In genomic region chr12:102703111-102703412, GRCm38 (mm10) we compare ENCODE assay signal across 9 mouse cellular contexts. TPM values are rescaled to one million over a fixed set of nuclear protein-coding genes. Genes with fewer than 3 reads are reported as not detected.
DNase-seq lines count a peak whose midpoint lies in the region; ATAC-seq and TF ChIP-seq lines count a peak whose summit lies in the region.
"Had no signal": no experiment of that assay in that cellular context is flagged by ENCODE, and none has a peak within 500 bp of the region (broad histone marks: within the 10 kb centered on the region; RNA-seq: fewer than 3 reads in every experiment).

No protein-coding gene starts in this region.

- peak overlapping the region; percentile 97 for H3K4me2 ChIP-seq in kidney, embryonic 15.5 days
- peak overlapping the region; percentile 96 for H3K4me2 ChIP-seq in embryonic facial prominence, embryonic 15.5 days (replicated peaks)
- peak overlapping the region; percentile 93 for H3K4me2 ChIP-seq in intestine, postnatal 0 days (replicated peaks; ENCODE audit: low read depth)
- peak overlapping the region; percentile 89 for H3K4me2 ChIP-seq in midbrain, embryonic 13.5 days (replicated peaks)

- H3K9ac ChIP-seq in kidney, embryonic 15.5 days, result peak overlapping the region; percentile 76; the same call in 1 of the 2 replicates
- H3K9ac ChIP-seq in embryonic facial prominence, embryonic 15.5 days, result no peak overlapping the region
- H3K9ac ChIP-seq in intestine, postnatal 0 days (ENCODE audit: low read depth, low read length), result peak overlapping the region; percentile 93
- peak overlapping the region; percentile 40 for H3K9ac ChIP-seq in midbrain, embryonic 13.5 days (replicated peaks)

- H3K9me3 ChIP-seq in kidney, embryonic 15.5 days (replicated peaks), result no peaks in the 10 kb centered on the region
- no peaks in the 10 kb centered on the region for H3K9me3 ChIP-seq in embryonic facial prominence, embryonic 15.5 days (replicated peaks)
- H3K9me3 ChIP-seq in intestine, postnatal 0 days (ENCODE audit: control insufficient read depth), result no peaks in the 10 kb centered on the region
- H3K9me3 ChIP-seq in midbrain, embryonic 13.5 days, result no peaks in the 10 kb centered on the region

- no peaks in the 10 kb centered on the region for H3K36me3 ChIP-seq in kidney, embryonic 15.5 days
- H3K36me3 ChIP-seq in embryonic facial prominence, embryonic 15.5 days, result no peaks in the 10 kb centered on the region
- H3K36me3 ChIP-seq in intestine, postnatal 0 days (ENCODE audit: control insufficient read depth, insufficient read depth), result no peaks in the 10 kb centered on the region
- H3K36me3 ChIP-seq in midbrain, embryonic 13.5 days, result no peaks in the 10 kb centered on the region

- 6% methylated on average over 4 of the region's 4 CpGs for WGBS in kidney, embryonic 15.5 days
- WGBS in embryonic facial prominence, embryonic 15.5 days, result 4% methylated on average over 4 of the region's 4 CpGs
- WGBS in intestine, postnatal 0 days, result 9% methylated on average over 4 of the region's 4 CpGs
- 3% methylated on average over 4 of the region's 4 CpGs for WGBS in midbrain, embryonic 13.5 days

- TF ChIP-seq CTCF in intestine, postnatal 0 days (IDR thresholded peaks at IDR 0.05; ENCODE audit: low read depth), result peak; percentile 65

- peaks cover 75% of the 10 kb centered on the region for H3K4me1 ChIP-seq in kidney, embryonic 15.5 days
- H3K4me1 ChIP-seq in embryonic facial prominence, embryonic 15.5 days, result peaks cover 51% of the 10 kb centered on the region
- H3K4me1 ChIP-seq in intestine, postnatal 0 days (replicated peaks; ENCODE audit: control insufficient read depth, insufficient read depth, low read length), result peaks cover 29% of the 10 kb centered on the region
- peaks cover 58% of the 10 kb centered on the region for H3K4me1 ChIP-seq in midbrain, embryonic 13.5 days (replicated peaks)

- no peak for ATAC-seq in kidney, embryonic 15.5 days (replicated peaks; ENCODE audit: low FRiP score)
- no peak for ATAC-seq in embryonic facial prominence, embryonic 15.5 days (ENCODE audit: insufficient number of reproducible peaks, low FRiP score, low TSS enrichment, low read depth)
- ATAC-seq in intestine, postnatal 0 days, result no peak
- no peak for ATAC-seq in midbrain, embryonic 13.5 days
- no peak for ATAC-seq in erythroid progenitor cell, adult 5-6 weeks (replicated peaks; ENCODE audit: low FRiP score, poor library complexity, severe bottlenecking)
- no peak for ATAC-seq in frontal cortex, adult (ENCODE audit: low TSS enrichment)

- peak overlapping the region; percentile 83 for H3K4me3 ChIP-seq in kidney, embryonic 15.5 days (replicated peaks)
- H3K4me3 ChIP-seq in embryonic facial prominence, embryonic 15.5 days (replicated peaks), result peak overlapping the region; percentile 76
- H3K4me3 ChIP-seq in intestine, postnatal 0 days (ENCODE audit: low read depth, low read length), result peak overlapping the region; percentile 82
- H3K4me3 ChIP-seq in midbrain, embryonic 13.5 days (replicated peaks), result peak overlapping the region; percentile 75

- DNase-seq in kidney, adult 9 months, result no peak
- DNase-seq in R1 (ENCODE audit: low read depth, low spot score), result peak; percentile 71

- no peaks in the 10 kb centered on the region for H3K27me3 ChIP-seq in kidney, embryonic 15.5 days
- no peaks in the 10 kb centered on the region for H3K27me3 ChIP-seq in embryonic facial prominence, embryonic 15.5 days
- H3K27me3 ChIP-seq in intestine, postnatal 0 days (replicated peaks; ENCODE audit: control insufficient read depth, insufficient read depth, low read length), result no peaks in the 10 kb centered on the region
- 0 out of 2 replicates have a peak, but pooled peaks cover 6% of the 10 kb centered on the region for H3K27me3 ChIP-seq in midbrain, embryonic 13.5 days

- H3K27ac ChIP-seq in kidney, embryonic 15.5 days, result peak overlapping the region; percentile 76
- H3K27ac ChIP-seq in embryonic facial prominence, embryonic 15.5 days (replicated peaks), result peak overlapping the region; percentile 85
- peak overlapping the region; percentile 92 for H3K27ac ChIP-seq in intestine, postnatal 0 days (ENCODE audit: low read depth, low read length)
- peak overlapping the region; percentile 65; the same call in 1 of the 2 replicates for H3K27ac ChIP-seq in midbrain, embryonic 13.5 days

RNA-seq across cellular contexts. Expression of gene Itpk1, which starts 1.7 kb away (rescaled TPM):
- polyA plus RNA-seq in kidney, embryonic 15.5 days (2015; fragmentation: Nextera tagmentation; extraction: Ambion mirVana), result 18.9 and 20.8 TPM in 2 replicates
- 13.6 and 14.2 TPM in 2 replicates for polyA plus RNA-seq in embryonic facial prominence, embryonic 15.5 days (2015; fragmentation: Nextera tagmentation; extraction: Ambion mirVana)
- 56.3 and 57.4 TPM in 2 replicates for polyA plus RNA-seq in intestine, postnatal 0 days (2015; fragmentation: Nextera tagmentation; extraction: Ambion mirVana)
- polyA plus RNA-seq in midbrain, embryonic 13.5 days (2015; fragmentation: Nextera tagmentation; extraction: Ambion mirVana), result 19.7 and 20.7 TPM in 2 replicates
- 2.5 TPM in 1 of 2 replicates, not detected in the other for total RNA-seq in erythroid progenitor cell, adult 5-6 weeks (2015; ENCODE audit: low replicate concordance)
- total RNA-seq in erythroid progenitor cell, adult 5-6 weeks (2017; ENCODE audit: low replicate concordance), result 0.64 and 0.98 TPM in 2 replicates

RNA-seq across cellular contexts. Expression of gene Moap1, which starts 40.4 kb away (rescaled TPM):
- 24.5 and 25.4 TPM in 2 replicates for polyA plus RNA-seq in kidney, embryonic 15.5 days (2015; fragmentation: Nextera tagmentation; extraction: Ambion mirVana)
- 24.5 and 24.7 TPM in 2 replicates for polyA plus RNA-seq in embryonic facial prominence, embryonic 15.5 days (2015; fragmentation: Nextera tagmentation; extraction: Ambion mirVana)
- polyA plus RNA-seq in intestine, postnatal 0 days (2015; fragmentation: Nextera tagmentation; extraction: Ambion mirVana), result 10.8 and 12.2 TPM in 2 replicates
- polyA plus RNA-seq in midbrain, embryonic 13.5 days (2015; fragmentation: Nextera tagmentation; extraction: Ambion mirVana), result 52.3 and 54.8 TPM in 2 replicates
- 10.1 and 10.5 TPM in 2 replicates for total RNA-seq in erythroid progenitor cell, adult 5-6 weeks (2015; ENCODE audit: low replicate concordance)
- total RNA-seq in erythroid progenitor cell, adult 5-6 weeks (2017; ENCODE audit: low replicate concordance), result 8.2 TPM in 1 of 2 replicates, not detected in the other

RNA-seq across cellular contexts. Expression of gene Tmem251, which starts 40.5 kb away (rescaled TPM):
- polyA plus RNA-seq in kidney, embryonic 15.5 days (2015; fragmentation: Nextera tagmentation; extraction: Ambion mirVana), result 10.0 and 10.8 TPM in 2 replicates
- 8.7 and 10.2 TPM in 2 replicates for polyA plus RNA-seq in embryonic facial prominence, embryonic 15.5 days (2015; fragmentation: Nextera tagmentation; extraction: Ambion mirVana)
- polyA plus RNA-seq in intestine, postnatal 0 days (2015; fragmentation: Nextera tagmentation; extraction: Ambion mirVana), result 22.7 and 23.6 TPM in 2 replicates
- 12.4 and 13.3 TPM in 2 replicates for polyA plus RNA-seq in midbrain, embryonic 13.5 days (2015; fragmentation: Nextera tagmentation; extraction: Ambion mirVana)
- 2.9 and 3.4 TPM in 2 replicates for total RNA-seq in erythroid progenitor cell, adult 5-6 weeks (2015; ENCODE audit: low replicate concordance)
- 2.2 TPM in 1 of 2 replicates, not detected in the other for total RNA-seq in erythroid progenitor cell, adult 5-6 weeks (2017; ENCODE audit: low replicate concordance)

RNA-seq across cellular contexts. Expression of gene Gm28051, which starts 54.5 kb away (rescaled TPM):
- not detected in 2 replicates for polyA plus RNA-seq in kidney, embryonic 15.5 days (2015; fragmentation: Nextera tagmentation; extraction: Ambion mirVana)
- polyA plus RNA-seq in embryonic facial prominence, embryonic 15.5 days (2015; fragmentation: Nextera tagmentation; extraction: Ambion mirVana), result not detected in 2 replicates
- not detected in 2 replicates for polyA plus RNA-seq in intestine, postnatal 0 days (2015; fragmentation: Nextera tagmentation; extraction: Ambion mirVana)
- not detected in 2 replicates for polyA plus RNA-seq in midbrain, embryonic 13.5 days (2015; fragmentation: Nextera tagmentation; extraction: Ambion mirVana)
- total RNA-seq in erythroid progenitor cell, adult 5-6 weeks (2015; ENCODE audit: low replicate concordance), result not detected in 2 replicates
- total RNA-seq in erythroid progenitor cell, adult 5-6 weeks (2017; ENCODE audit: low replicate concordance), result not detected in 2 replicates
- total RNA-seq: left cerebral cortex, postnatal 25 days had no signal

RNA-seq across cellular contexts. Expression of gene Gon7, which starts 54.5 kb away (rescaled TPM):
- 33.7 and 38.7 TPM in 2 replicates for polyA plus RNA-seq in kidney, embryonic 15.5 days (2015; fragmentation: Nextera tagmentation; extraction: Ambion mirVana)
- 24.3 and 25.6 TPM in 2 replicates for polyA plus RNA-seq in embryonic facial prominence, embryonic 15.5 days (2015; fragmentation: Nextera tagmentation; extraction: Ambion mirVana)
- polyA plus RNA-seq in intestine, postnatal 0 days (2015; fragmentation: Nextera tagmentation; extraction: Ambion mirVana), result 16.5 and 17.0 TPM in 2 replicates
- 55.0 and 57.9 TPM in 2 replicates for polyA plus RNA-seq in midbrain, embryonic 13.5 days (2015; fragmentation: Nextera tagmentation; extraction: Ambion mirVana)
- total RNA-seq in erythroid progenitor cell, adult 5-6 weeks (2015; ENCODE audit: low replicate concordance), result 10.5 and 17.2 TPM in 2 replicates
- 7.3 and 15.9 TPM in 2 replicates for total RNA-seq in erythroid progenitor cell, adult 5-6 weeks (2017; ENCODE audit: low replicate concordance)
